Mouse (Mus musculus) lung, adult 2 months (tissue): Measurements from ENCODE around the gene Dnttip2.

Source experiments
- CTCF ChIP-seq: fragments of 200-500 bp; IDR thresholded peaks from 2 replicates; pipeline ENCODE4 v1.5.1; 2011; ENCODE audit warnings: mild to moderate bottlenecking, low read length, control low read depth; ENCODE audit not compliant: insufficient read depth
- POLR2A ChIP-seq: fragments of 200-500 bp; IDR thresholded peaks from 2 replicates; pipeline ENCODE4 v1.6.1; 2011; ENCODE audit warnings: low read depth, mild to moderate bottlenecking, control low read depth, low read length, borderline replicate concordance; ENCODE audit errors: extremely low read depth

DNA sequence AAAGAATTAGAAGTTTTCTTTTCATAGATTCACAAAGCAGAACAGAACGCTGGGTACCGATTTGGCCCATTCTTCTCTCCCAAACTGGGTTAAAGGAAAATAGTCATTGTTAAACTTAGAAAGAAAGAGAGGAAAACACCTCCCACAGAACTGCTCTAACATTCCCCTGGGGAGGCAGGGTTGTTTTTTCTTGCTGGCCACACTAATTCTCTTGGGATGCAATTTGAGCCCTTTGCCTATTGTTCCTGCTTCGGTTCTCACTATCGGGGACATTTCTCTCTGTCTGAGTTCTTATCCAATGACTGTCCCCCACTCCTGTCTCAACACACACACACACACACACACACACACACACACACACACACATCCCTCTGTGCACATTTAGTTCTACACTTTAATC, 59.3 kb downstream of the Dnttip2 start:
- TF ChIP-seq CTCF: no peak
- TF ChIP-seq POLR2A: no peak
